Mouse (Mus musculus) T-cell, adult 2 months (primary cell): ENCODE results near the gene Irx4.

Experiments
- DNase-seq: peaks from one replicate; pipeline ENCODE4 v3.0.0; 2022; ENCODE audit warnings: low spot score

Gene Irx4

GRCm38 (mm10) chr13:73270451-73271081 lies 10.3 kb downstream of the Irx4 start:
- DNase-seq = no peak

GRCm38 (mm10) chr13:73271336-73272242 lies 11.3 kb downstream of the Irx4 start:
- no peak for DNase-seq

GRCm38 (mm10) chr13:73272794-73273282 lies 12.6 kb downstream of the Irx4 start:
- no peak for DNase-seq

- DNase-seq = no peak
Observed at GRCm38 (mm10) chr13:73273536-73273935, 13.3 kb downstream of the Irx4 start.

GRCm38 (mm10) chr13:73277361-73277760 lies 17.1 kb downstream of the Irx4 start:
- DNase-seq = no peak

- no peak for DNase-seq
Observed at GRCm38 (mm10) chr13:73277797-73278196, 17.5 kb downstream of the Irx4 start.

GRCm38 (mm10) chr13:73279196-73279595 lies 18.9 kb downstream of the Irx4 start:
- DNase-seq = no peak

GRCm38 (mm10) chr13:73282407-73282806 lies 22.1 kb downstream of the Irx4 start:
- DNase-seq = no peak

GRCm38 (mm10) chr13:73283534-73283933 lies 23.3 kb downstream of the Irx4 start:
- no peak for DNase-seq

GRCm38 (mm10) chr13:73290206-73290605 lies 29.9 kb downstream of the Irx4 start:
- DNase-seq = no peak

GRCm38 (mm10) chr13:73291102-73291501 lies 30.8 kb downstream of the Irx4 start:
- no peak for DNase-seq

GRCm38 (mm10) chr13:73298717-73299116 lies 38.4 kb downstream of the Irx4 start:
- no peak for DNase-seq

- DNase-seq = no peak
Observed at GRCm38 (mm10) chr13:73299322-73299721, 39.0 kb downstream of the Irx4 start.

- DNase-seq = no peak
Observed at GRCm38 (mm10) chr13:73304729-73305128, 44.5 kb downstream of the Irx4 start.

GRCm38 (mm10) chr13:73305398-73306084 lies 45.3 kb downstream of the Irx4 start:
- DNase-seq = no peak

- DNase-seq = no peak
Observed at GRCm38 (mm10) chr13:73306085-73306410, 45.8 kb downstream of the Irx4 start.

GRCm38 (mm10) chr13:73306430-73306829 lies 46.2 kb downstream of the Irx4 start:
- DNase-seq = no peak

- DNase-seq = peak; percentile 14
Observed at GRCm38 (mm10) chr13:73310183-73310929, 50.1 kb downstream of the Irx4 start.
